Mouse (Mus musculus): Measurements from ENCODE around the gene Rnf144a. TPM values are rescaled to one million over a fixed set of nuclear protein-coding genes. Genes with fewer than 3 reads are reported as not detected.
A peak's percentile ranks its signal among the peaks of the same experiment; 100 is the strongest.

Gene Rnf144a
- polyA plus RNA-seq, 2 experiments from 2014 or later, result 3.2 to 5.1 TPM

DNA sequence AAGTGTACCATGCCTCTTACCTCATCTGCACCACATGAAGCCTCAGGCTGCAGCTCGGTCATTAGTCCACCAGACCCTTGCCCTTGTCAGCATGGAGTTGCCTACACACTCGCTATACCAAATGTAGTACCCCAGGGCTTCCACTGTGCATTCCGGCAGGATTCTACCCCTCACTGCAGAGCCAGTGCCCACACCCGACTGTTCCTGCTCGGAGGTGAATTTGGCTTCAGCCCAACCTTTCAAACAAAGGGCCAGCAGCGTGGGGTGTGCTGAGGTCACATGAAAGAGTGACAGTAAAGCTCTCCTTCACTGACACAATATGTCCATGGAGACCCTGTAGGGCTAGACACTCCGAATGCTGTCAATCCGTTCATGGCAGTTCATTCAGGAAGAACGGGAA, 6.3 kb downstream of the Rnf144a start:
- ATAC-seq, result no peak

DNA sequence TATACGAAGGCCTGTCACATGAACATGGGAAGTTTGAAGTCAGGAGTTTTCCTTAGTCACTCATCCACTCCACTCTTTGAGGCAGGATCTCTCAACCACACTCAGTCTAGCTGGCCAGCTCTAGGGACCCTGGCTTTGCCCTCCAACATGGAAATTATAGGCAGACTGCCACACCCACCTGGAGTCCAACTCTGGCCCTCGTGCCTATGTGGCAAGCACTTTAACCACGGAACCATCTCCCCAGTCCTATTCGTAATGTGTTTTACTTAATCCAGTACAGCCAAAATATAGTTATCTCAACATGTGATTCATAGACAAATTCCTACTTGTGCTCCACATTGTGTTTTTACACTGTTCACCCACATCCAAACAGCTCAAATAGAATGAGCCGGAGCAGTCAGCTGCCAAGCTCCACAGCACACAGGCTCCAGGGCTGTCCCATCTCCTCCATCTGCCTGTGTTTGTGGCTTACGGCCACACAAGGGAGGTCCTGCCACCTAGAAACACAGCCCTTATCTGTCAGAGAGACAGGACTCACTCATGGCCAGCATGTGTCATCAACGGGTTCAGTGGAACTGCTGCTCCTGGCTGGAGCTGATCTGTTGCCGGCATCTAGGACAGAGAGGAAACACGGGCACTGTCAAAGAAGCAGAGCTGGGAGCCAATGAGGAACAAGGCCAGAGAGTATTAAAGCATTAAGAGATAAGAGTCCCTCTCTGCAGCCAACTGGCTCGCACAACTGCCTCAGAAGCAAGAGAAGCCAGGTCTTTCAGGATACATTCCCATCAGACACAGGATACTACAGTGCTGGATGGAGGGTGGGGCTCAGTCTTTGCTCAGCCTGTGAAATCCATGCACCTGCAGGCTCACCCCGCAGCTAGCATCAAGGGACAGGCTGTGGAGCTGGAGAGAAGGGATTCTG, 10.0 kb downstream of the Rnf144a start:
- ATAC-seq, result no peak

GRCm38 (mm10) chr12:26403372-26404125, 11.5 kb downstream of the Rnf144a start:
- ATAC-seq, result no peak

DNA sequence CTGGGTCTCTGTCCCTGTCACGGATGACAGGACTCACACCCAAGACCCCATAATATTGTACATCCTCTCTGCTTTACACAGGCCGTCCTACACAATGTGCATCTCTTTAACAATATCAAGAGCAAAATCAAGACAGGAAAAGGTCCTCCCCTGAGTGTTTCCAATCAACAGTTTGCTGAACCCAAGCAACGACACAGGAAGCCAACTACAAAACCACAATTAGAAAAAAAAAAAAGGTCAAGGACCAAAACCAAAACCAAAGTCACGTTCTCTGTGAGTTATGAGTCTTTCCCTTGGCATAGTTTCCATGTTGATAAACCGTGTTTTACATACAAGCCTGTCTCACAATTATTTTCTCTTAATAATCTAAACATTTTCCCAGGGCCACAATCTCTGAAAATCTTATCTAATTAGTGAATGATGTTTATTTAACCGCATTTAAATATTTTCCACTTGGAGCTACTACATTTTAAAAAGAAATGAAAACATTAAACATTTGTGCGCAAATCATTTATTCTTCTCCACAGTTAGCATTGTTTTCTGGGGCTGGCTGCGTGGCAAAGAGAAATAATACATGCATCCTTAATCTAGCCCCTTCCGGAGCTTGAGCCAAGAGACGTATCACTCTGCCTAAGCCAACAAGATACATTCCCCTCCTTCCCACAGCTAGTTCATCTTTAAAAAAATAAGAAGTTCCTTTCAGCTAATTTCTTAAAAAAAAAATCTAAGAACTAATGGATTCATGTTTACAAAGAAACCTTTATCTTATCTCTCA, 13.2 kb downstream of the Rnf144a start:
- peak; percentile 91 for ATAC-seq

DNA sequence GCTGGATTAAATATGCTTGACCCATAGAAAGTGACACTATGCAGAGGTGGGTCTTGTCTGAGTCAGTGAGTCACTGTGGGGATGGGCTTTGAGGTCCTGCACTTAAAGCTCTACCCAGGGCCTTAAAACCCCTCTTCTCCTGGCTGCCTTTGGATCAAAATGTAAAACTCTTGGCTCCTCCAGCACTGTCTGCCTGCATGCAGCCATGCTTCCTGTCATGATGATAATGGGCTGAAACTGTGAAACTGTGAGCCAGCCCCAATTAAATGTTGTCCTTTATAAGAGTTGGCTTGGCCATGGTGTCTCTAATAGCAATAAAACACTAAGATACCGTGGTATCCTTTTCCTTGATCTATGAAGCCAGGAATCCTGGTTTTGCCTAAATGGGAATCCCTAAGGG, 13.8 kb downstream of the Rnf144a start:
- ATAC-seq, result peak; percentile 41

GRCm38 (mm10) chr12:26400762-26401161, 14.3 kb downstream of the Rnf144a start:
- no peak for ATAC-seq

DNA sequence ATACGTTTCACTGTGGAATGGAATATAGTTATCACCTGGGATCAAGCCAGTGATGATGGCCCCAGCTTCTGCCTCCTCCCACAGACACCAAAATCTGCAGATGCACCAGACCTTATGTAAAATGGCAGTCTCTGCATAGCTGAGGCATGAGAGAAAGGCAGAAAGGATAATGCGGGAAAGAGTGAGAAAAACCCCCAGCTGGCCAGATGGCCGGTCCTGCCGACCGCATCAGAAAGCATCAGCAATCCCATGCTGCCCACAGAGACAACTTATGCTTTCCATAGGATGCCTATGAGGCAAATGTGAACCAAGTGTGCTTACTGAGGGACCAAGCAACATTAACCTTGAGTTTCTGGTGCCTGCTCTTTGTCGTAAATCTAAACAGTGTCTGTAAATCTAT, 15.7 kb downstream of the Rnf144a start:
- ATAC-seq, result no peak

DNA sequence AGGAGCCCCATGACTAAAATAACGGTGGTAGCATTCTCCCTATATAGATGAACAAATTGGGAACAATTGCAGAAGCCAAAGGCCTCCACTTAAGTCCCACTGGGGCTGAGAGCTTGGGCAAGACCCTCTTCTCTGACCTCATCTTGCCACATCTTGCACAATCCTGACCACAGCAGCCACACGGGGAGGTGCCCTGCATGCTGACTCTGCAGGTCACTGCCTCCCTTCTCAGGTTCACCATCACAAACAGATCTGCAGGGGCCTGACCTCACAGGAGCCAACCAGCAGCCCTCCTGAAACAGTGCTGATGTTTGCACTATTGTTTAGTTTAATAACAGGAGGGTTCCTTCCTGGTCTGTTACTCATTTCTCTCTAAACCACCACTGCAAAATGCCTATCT, 16.5 kb downstream of the Rnf144a start:
- ATAC-seq, result no peak

DNA sequence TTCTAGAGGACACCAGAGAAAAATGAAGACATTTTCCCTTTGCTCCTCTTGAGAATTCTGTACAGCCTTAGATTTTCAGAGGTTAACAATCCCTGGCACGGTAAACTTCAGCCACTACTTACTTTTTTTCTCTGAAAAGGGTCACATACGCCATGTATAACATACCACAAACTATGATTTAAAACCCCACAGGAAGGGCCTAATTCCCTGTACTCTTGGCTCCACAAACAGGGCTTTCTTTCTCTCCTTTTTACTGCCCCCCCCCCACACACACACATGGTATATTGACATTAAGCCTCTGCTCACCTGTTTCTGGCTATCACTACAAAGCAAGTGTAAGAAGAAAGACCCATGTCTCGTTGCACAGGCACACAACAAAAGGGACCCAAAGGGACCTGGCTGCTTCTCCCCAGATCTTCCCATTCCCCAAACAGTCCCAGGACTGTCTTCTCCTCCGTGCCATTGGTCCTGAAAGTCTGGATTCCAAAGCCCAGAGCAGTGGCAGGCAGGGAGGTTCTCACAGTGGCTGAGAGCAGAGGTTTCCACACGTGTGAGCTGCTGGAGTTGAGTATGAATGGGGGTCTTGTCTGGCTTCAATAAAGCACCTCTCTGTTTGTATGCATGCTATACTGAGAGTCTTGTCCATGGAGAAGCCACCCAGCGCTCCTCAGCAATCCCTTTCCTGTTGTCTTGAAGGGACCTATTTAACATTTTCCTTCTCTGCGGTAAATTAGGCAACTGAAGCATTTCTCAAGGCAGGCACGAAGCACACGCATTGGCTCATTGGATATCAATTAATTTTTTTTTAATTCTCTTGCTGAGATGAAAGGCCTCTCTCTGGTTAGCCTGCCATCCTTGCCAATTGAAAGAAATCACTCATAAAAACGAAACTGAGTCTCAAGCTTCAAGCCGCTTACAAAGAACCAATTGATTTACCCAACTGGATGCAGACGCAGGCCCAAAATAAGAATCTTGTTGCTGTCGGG, 20.3 kb downstream of the Rnf144a start:
- no peak for ATAC-seq

- no peak for ATAC-seq
Observed at GRCm38 (mm10) chr12:26393291-26393690, 21.8 kb downstream of the Rnf144a start.

DNA sequence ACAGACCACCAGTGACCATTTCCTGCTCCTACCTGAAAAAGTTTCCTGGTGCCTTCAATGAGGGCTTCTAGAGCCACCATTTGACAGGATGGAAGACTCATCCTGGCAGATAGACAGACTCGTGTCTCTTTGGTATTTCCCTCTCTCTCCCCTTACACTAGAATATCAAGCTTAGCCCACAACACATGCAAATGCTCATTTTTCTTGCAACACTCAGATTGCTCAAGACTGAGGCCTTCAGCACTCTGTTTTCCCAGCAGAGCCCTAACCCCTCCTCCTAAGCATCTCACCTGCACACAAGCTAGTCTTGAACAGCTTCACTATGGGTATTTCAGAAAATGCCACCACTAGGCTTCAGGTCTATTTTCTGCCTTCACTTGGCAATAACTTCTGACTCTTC, 23.9 kb downstream of the Rnf144a start:
- ATAC-seq, result no peak

DNA sequence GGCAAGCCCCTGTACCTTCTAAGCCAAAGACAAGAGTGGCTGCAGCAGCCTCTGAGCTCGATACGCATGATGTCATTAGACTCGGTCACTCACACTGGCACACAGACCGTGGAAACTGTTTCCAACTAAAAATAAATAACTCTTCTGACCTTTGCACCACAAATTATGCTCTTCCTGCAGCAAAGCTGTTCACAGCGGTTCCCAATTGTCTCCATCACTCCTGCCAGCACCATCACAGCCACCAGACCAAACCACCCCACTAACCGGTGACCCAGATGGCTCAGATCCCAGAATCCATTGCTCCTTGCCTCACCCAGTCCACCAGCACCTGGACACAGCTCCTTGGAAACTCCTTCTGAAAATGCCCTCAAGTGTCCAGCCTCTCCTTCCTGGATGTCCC, 27.5 kb downstream of the Rnf144a start:
- ATAC-seq, result no peak

DNA sequence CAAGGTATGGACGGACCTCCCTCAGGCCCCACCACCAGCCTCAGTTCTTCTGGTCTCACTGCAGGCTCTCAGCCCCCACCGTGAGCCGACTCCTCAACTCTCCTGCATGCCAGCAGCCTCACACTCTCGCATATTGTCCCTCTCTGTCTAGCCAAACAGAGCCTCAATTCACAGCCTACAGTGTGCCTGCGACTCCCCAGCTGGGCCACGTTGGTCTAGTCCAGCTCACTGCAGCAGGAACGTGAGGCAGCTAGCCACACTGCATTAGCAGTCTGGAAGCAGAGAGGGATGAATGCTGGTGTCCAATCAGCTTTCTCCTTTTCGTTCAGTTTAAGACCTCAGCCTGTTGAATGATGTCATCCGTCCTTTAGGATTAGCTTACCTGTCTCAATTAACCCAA, 28.1 kb downstream of the Rnf144a start:
- no peak for ATAC-seq

DNA sequence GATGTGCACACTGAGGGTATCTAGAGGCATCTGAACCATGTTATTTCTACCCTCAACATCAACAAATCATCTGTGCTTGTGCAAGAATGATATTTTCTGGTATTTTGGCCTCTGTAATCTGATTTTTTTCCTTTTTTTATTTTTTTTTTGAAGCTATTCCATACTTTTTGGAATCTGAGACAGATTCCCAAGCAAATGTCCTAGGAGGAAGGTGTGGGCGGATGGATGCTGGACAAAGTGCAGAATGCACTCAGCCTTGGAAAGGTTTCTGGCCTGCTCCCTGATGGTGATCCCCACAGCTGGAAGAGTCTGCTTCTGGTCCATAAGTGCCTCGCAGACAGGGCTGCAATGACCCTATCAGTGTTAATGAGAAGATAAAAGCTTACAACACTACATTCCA, 28.9 kb downstream of the Rnf144a start:
- no peak for ATAC-seq

DNA sequence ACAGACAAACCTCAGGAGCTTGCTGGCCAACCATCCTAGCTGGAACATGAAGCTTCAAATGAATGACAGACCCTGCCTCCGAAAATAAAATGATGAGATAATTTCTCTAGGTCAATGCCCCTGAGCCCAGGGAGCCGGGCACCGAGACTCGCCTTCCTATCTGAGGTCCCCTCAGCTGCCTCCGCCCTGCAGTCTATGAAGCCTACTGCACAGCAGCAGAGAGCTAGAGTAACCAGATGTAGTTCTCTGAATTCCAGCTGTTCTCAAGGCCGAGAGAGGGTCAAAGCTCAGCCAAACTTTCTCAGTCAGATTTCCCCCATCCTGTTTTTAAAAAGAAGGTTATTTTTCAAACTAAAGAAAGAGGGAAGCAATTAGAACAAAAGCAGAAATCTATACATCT, 29.3 kb downstream of the Rnf144a start:
- no peak for ATAC-seq

- ATAC-seq, result no peak
Observed at GRCm38 (mm10) chr12:26381730-26382129, 33.3 kb downstream of the Rnf144a start.

DNA sequence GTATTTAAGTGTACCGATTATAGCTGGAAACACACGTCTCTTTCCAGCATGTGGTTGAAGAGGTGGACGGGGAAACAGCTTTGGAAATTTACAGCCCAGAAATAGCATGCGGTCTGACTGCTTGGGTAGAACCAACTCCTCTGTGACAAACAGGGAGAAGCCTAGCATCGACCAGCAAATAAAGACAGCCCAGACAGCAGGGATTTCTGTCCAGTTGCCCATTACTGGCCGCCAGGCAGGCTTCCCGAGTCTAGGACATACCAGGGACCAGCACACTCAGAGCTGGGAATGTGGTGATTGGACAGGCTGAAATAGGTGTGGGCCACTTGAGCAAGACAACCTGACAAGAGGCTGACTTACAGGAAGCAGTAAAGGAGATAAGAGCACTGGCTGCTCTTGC, 35.3 kb downstream of the Rnf144a start:
- no peak for ATAC-seq

DNA sequence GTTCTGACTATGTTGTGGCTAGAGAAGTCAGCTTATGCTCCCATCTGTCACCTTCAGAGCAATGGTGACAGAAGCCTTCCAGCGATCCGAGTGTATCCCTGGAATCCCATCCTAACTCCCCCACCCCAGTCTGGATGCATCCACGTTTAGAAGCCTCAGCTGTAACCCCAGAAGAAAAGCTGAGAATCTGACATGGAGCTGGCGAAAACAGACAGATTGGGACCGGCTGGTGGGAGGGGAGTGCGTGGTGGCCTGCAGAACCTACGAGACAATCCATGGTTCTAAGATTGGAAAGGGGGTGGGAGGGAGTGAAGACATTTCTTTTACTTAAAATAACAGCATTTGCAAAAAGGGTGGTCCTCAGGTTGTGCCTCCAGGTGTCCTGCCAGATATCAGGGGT, 37.4 kb downstream of the Rnf144a start:
- ATAC-seq, result no peak

- ATAC-seq, result no peak
Observed at GRCm38 (mm10) chr12:26376541-26377323, 38.3 kb downstream of the Rnf144a start.

GRCm38 (mm10) chr12:26373721-26374120, 41.3 kb downstream of the Rnf144a start:
- no peak for ATAC-seq

- ATAC-seq, result no peak
Observed at GRCm38 (mm10) chr12:26370004-26370403, 45.0 kb downstream of the Rnf144a start.

Data from activated CD4-positive, CD25-positive, alpha-beta regulatory T cell, adult 4 months (primary cell).